Mouse (Mus musculus): ENCODE measurements around the gene Arid5a. TPM values are rescaled to one million over a fixed set of nuclear protein-coding genes. Genes with fewer than 3 reads are reported as not detected.

Gene Arid5a
- total RNA-seq, 2 experiments from 2014 or later = 15.2 to 16.4 TPM

GRCm38 (mm10) chr1:36323746-36324448 is 16.4 kb downstream of the Arid5a start:
- DNase-seq (ENCODE audit: low spot score in 2 of 2) = peak; percentile 25 to 77

GRCm38 (mm10) chr1:36325900-36326321 is 18.4 kb downstream of the Arid5a start:
- no peak for DNase-seq (ENCODE audit: low spot score in 2 of 2)

GRCm38 (mm10) chr1:36326815-36327214 is 19.3 kb downstream of the Arid5a start:
- peak; percentile 52 to 82 for DNase-seq (ENCODE audit: low spot score in 2 of 2)

- DNase-seq (ENCODE audit: low spot score in 2 of 2) = no peak
These were observed 24.2 kb downstream of the Arid5a start for GRCm38 (mm10) chr1:36331743-36332142.

GRCm38 (mm10) chr1:36332955-36333887 is 25.7 kb downstream of the Arid5a start:
- no peak for DNase-seq (ENCODE audit: low spot score in 2 of 2)

- no peak for DNase-seq (ENCODE audit: low spot score in 2 of 2)
These were observed 35.0 kb downstream of the Arid5a start for GRCm38 (mm10) chr1:36342547-36342946.

- DNase-seq (ENCODE audit: low spot score in 2 of 2) = peak; percentile 58 to 78
These were observed 44.8 kb downstream of the Arid5a start for GRCm38 (mm10) chr1:36352351-36352750.

GRCm38 (mm10) chr1:36356955-36357695 is 49.6 kb downstream of the Arid5a start:
- no peak for DNase-seq (ENCODE audit: low spot score in 2 of 2)

- DNase-seq (ENCODE audit: low spot score in 2 of 2) = no peak
These were observed 60.2 kb downstream of the Arid5a start for GRCm38 (mm10) chr1:36367698-36368097.

GRCm38 (mm10) chr1:36368112-36368968 is 60.8 kb downstream of the Arid5a start:
- DNase-seq (ENCODE audit: low spot score in 2 of 2) = peak; percentile 11 to 46

- peak; percentile 72 to 85 for DNase-seq (ENCODE audit: low spot score in 2 of 2)
These were observed 61.6 kb downstream of the Arid5a start, which contains the start of gene Kansl3 for GRCm38 (mm10) chr1:36368969-36369645. TSS of gene Kansl3 (minus strand) at chr1:36369181.

GRCm38 (mm10) chr1:36370918-36371317 is 63.4 kb downstream of the Arid5a start:
- peak in 1 of 2 experiments; percentile 31 for DNase-seq (ENCODE audit: low spot score in 2 of 2)

GRCm38 (mm10) chr1:36371934-36372845 is 64.7 kb downstream of the Arid5a start, which contains the start of gene Fer1l5:
TSS of gene Fer1l5 (plus strand) at chr1:36372291.
- no peak for DNase-seq (ENCODE audit: low spot score in 2 of 2)

Small RNA genes within 50 kb of the gene (microRNA-seq; reads per million reads assigned to microRNA genes)
- 0.74 to 0.78 reads per million in 2 experiments for gene Mir6898

Other genes with a start within 250 kb of the Arid5a start
- 10 to 100 TPM; 38.6 to 39.5 TPM for gene Hs6st1, start 239.3 kb upstream of the Arid5a start, total RNA-seq (2021)
- gene Uggt1, start 63.0 kb upstream of the Arid5a start, total RNA-seq (2021) = 10 to 100 TPM; 33.6 to 39.2 TPM
- under 1 TPM; 0.53 to 0.77 TPM for gene Neurl3, start 33.1 kb upstream of the Arid5a start, total RNA-seq (2021)
- 10 to 100 TPM; 71.2 to 76.0 TPM for gene Kansl3, start 61.4 kb downstream of the Arid5a start, total RNA-seq (2021)
- gene Fer1l5, start 64.6 kb downstream of the Arid5a start, total RNA-seq (2021) = not detected
- 10 to 100 TPM; 72.1 to 77.4 TPM for gene Lman2l, start 137.5 kb downstream of the Arid5a start, total RNA-seq (2021)
- gene Cnnm4, start 163.9 kb downstream of the Arid5a start, total RNA-seq (2021) = 10 to 100 TPM; 15.6 to 16.6 TPM
- 10 to 100 TPM; 40.8 to 41.3 TPM for gene Cnnm3, start 204.1 kb downstream of the Arid5a start, total RNA-seq (2021)
- 1 to 10 TPM; 5.1 to 6.8 TPM for gene Ankrd23, start 229.2 kb downstream of the Arid5a start, total RNA-seq (2021)
- not detected for gene Gm42417, start 231.7 kb downstream of the Arid5a start, total RNA-seq (2021)
- gene Ankrd39, start 239.7 kb downstream of the Arid5a start, total RNA-seq (2021) = 10 to 100 TPM; 11.1 TPM